Mouse (Mus musculus) frontal cortex, postnatal 10 days (tissue): Measurements from ENCODE around the gene Slpi.

Experiments
- DNase-seq, 2 experiments: peaks; one replicate each; pipeline ENCODE4 v3.0.0; 2022; ENCODE audit warnings: low spot score in 2 of 2, mixed read lengths in 1 of 2

Slpi gene

GRCm38 (mm10) chr2:164389020-164389419, at the start of gene Slpi:
Gene Slpi (minus strand): TSS chr2:164389095.
- DNase-seq: peak; percentile 43 to 61

- no peak for DNase-seq
Observed at GRCm38 (mm10) chr2:164438257-164438656, 49.4 kb upstream of the Slpi start.

GRCm38 (mm10) chr2:164437710-164438109, 48.8 kb upstream of the Slpi start:
- DNase-seq: no peak

GRCm38 (mm10) chr2:164436961-164437360, 48.1 kb upstream of the Slpi start:
- no peak for DNase-seq

GRCm38 (mm10) chr2:164436215-164436913, 47.5 kb upstream of the Slpi start:
- DNase-seq: peak in 1 of 2 experiments; percentile 34

- no peak for DNase-seq
Observed at GRCm38 (mm10) chr2:164435216-164436090, 46.6 kb upstream of the Slpi start.

GRCm38 (mm10) chr2:164434681-164435080, 45.8 kb upstream of the Slpi start:
- no peak for DNase-seq

GRCm38 (mm10) chr2:164433278-164433895, 44.5 kb upstream of the Slpi start:
- no peak for DNase-seq

GRCm38 (mm10) chr2:164432541-164433191, 43.8 kb upstream of the Slpi start:
- no peak for DNase-seq

- DNase-seq: no peak
Observed at GRCm38 (mm10) chr2:164431676-164432465, 43.0 kb upstream of the Slpi start.

- DNase-seq: no peak
Observed at GRCm38 (mm10) chr2:164430697-164431096, 41.8 kb upstream of the Slpi start.

- no peak for DNase-seq
Observed at GRCm38 (mm10) chr2:164429881-164430615, 41.2 kb upstream of the Slpi start.

GRCm38 (mm10) chr2:164428451-164428850, 39.6 kb upstream of the Slpi start:
- no peak for DNase-seq

GRCm38 (mm10) chr2:164426952-164427351, 38.1 kb upstream of the Slpi start:
- no peak for DNase-seq

- DNase-seq: no peak
Observed at GRCm38 (mm10) chr2:164426121-164426520, 37.2 kb upstream of the Slpi start.

GRCm38 (mm10) chr2:164425401-164425800, 36.5 kb upstream of the Slpi start:
- no peak for DNase-seq

GRCm38 (mm10) chr2:164424406-164424805, 35.5 kb upstream of the Slpi start:
- no peak for DNase-seq

GRCm38 (mm10) chr2:164423464-164423863, 34.6 kb upstream of the Slpi start:
- DNase-seq: no peak

GRCm38 (mm10) chr2:164422675-164423393, 33.9 kb upstream of the Slpi start:
- DNase-seq: no peak

GRCm38 (mm10) chr2:164421979-164422378, 33.1 kb upstream of the Slpi start:
- no peak for DNase-seq
